Mouse (Mus musculus): ENCODE measurements around the gene Ercc2. TPM values are rescaled to one million over a fixed set of nuclear protein-coding genes. Genes with fewer than 3 reads are reported as not detected.

Ercc2 gene
- total and polyA plus RNA-seq, 3 experiments = 29.0 to 43.8 (median 33.5) TPM

DNA sequence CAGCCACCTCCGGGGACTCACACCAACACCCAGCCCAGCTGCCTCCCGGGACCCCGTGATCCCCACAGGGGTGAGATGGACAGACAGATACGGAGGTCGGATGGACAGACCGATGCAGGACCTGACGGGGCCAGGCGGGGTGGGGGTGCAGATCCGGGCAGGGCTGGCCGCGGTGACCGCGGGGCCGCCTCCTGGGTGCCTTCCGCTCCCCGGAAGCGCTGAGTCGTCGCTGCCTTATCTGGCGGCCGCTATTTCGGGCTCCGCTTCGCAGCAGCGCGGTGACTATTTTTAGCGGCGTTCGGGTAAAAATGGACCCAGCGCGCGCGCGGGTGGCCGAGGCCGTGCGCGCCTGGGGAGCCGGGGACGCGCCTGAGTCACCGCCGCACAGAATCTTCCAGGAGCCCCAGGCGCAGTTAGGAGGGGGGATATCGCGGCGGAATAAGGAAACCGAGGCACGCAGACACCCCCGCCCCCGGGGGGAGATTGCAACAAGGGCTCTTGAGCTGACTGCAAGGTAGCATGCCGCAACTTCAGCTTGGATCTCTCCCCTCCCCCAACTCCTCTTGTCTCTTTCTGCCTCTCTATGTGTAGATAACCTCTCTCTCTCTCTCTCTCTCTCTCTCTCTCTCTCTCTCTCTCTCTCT lies 49.0 kb upstream of the Ercc2 start (continued):
- TF ChIP-seq NRF1 (IDR thresholded peaks at IDR 0.05; ENCODE audit: low read depth, low read length) (peak; percentile 52), PAX5 (IDR thresholded peaks at IDR 0.05; ENCODE audit: low read length) (no peak), ZMIZ1 (IDR thresholded peaks at IDR 0.05; ENCODE audit: low read depth, low read length) (no peak), UBTF (IDR thresholded peaks at IDR 0.05; ENCODE audit: low read depth, low read length) (0 out of 2 replicates have a peak, but pooled peaks have one; percentile 24), MXI1 (IDR thresholded peaks at IDR 0.05; ENCODE audit: low read depth, low read length) (peak; percentile 47; the same call in 1 of the 2 replicates), SMC3 (IDR thresholded peaks at IDR 0.05; ENCODE audit: low read depth, low read length) (no peak), SIN3A (IDR thresholded peaks at IDR 0.05; ENCODE audit: low read length) (peak; percentile 64), NELFE (IDR thresholded peaks at IDR 0.05; ENCODE audit: low read depth, low read length) (no peak), CTCF (conservative IDR thresholded peaks at IDR 0.05 in 1 of 2, IDR thresholded peaks at IDR 0.05 in 1 of 2; ENCODE audit: low read depth in 2 of 2, low read length in 2 of 2) (no peak), KAT2A (IDR thresholded peaks at IDR 0.05; ENCODE audit: insufficient replicate concordance, low read length) (0 out of 2 replicates have a peak, but pooled peaks have one; percentile 43), POLR2A (IDR thresholded peaks at IDR 0.05; ENCODE audit: low read depth, low read length) (0 out of 2 replicates have a peak, but pooled peaks have one; percentile 21), HCFC1 (IDR thresholded peaks at IDR 0.05; ENCODE audit: low read depth, low read length) (peak; percentile 50; the same call in 1 of the 2 replicates), USF1 (IDR thresholded peaks at IDR 0.05; ENCODE audit: low read depth, low read length) (no peak), ELF1 (IDR thresholded peaks at IDR 0.05; ENCODE audit: low read depth, low read length) (peak; percentile 83), EP300 (IDR thresholded peaks at IDR 0.05; ENCODE audit: low read length) (peak; percentile 44; the same call in 1 of the 2 replicates), ZNF384 (IDR thresholded peaks at IDR 0.05; ENCODE audit: low read depth, low read length) (no peak), CHD2 (IDR thresholded peaks at IDR 0.05; ENCODE audit: low read length) (no peak), MAX (IDR thresholded peaks at IDR 0.05; ENCODE audit: low read length) (no peak; the same call in 1 of the 2 replicates)

DNA sequence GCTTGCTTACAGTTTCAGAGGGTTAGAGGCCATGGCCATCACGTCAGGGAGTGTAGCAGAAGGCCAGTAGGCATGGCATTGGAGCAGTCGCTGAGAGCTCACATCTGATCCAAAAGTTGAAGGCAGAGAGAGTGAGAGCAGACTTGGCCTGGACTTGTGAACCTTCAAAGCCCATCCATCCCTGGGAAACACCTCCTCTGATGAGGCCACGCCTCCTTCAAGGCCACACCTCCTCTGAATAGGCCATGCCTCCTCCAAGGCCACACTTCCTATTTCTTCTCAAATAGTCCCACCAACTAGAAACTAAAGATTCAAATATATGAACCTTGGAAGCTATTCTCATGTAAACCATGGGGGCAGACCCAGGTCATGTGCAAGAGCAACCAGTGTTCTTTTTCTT lies 46.2 kb upstream of the Ercc2 start:
- Histone ChIP-seq H3K27ac (ENCODE audit: insufficient read depth, low read depth) (no peak overlapping the region), H3K4me2 (ENCODE audit: insufficient read depth, low read depth, poor library complexity, severe bottlenecking) (no peak overlapping the region), H3K4me1 (ENCODE audit: control insufficient read depth in 1 of 2, insufficient read depth in 2 of 2) (peaks cover 17 to 36% of the 10 kb centered on the region in 2 experiments), H3K27me3 (replicated peaks) (peaks cover 14% of the 10 kb centered on the region), H3K36me3 (replicated peaks in 1 of 2; ENCODE audit: control insufficient read depth in 1 of 2, insufficient read depth in 1 of 2, low read length in 1 of 2) (peaks cover 0 to 3% of the 10 kb centered on the region in 2 experiments), H3K79me2 (replicated peaks; ENCODE audit: control insufficient read depth, extremely low read depth, insufficient read depth, poor library complexity, severe bottlenecking) (no peaks in the 10 kb centered on the region), H3K9me3 (replicated peaks; ENCODE audit: low read length) (no peaks in the 10 kb centered on the region), H3K9ac (ENCODE audit: insufficient read depth, low read depth) (no peak overlapping the region), H3K4me3 (replicated peaks in 1 of 3; ENCODE audit: low read depth in 2 of 3, low read length in 2 of 3, poor library complexity in 1 of 3) (no peak overlapping the region)
- TF ChIP-seq POLR2AphosphoS2 (IDR thresholded peaks at IDR 0.05; ENCODE audit: low read depth, low read length) (no peak), ELF1 (IDR thresholded peaks at IDR 0.05; ENCODE audit: low read depth, low read length) (peak; percentile 60)
- DNase-seq (ENCODE audit: extremely low read depth) = peak; percentile 81
- dilution Hi-C loops (cut with MboI; ENCODE audit: extremely low pct_ligation_motif_present, extremely low pct_unique_long_range_greater_than_20kb, low sequenced_read_pairs) (no loop called here), in situ Hi-C loops (cut with MboI; ENCODE audit: low pct_ligation_motif_present, low pct_unique_long_range_greater_than_20kb, low sequenced_read_pairs) (no loop called here)

- Histone ChIP-seq H3K79me2 (replicated peaks; ENCODE audit: control insufficient read depth, extremely low read depth, insufficient read depth, poor library complexity, severe bottlenecking) (no peaks in the 10 kb centered on the region), H3K4me2 (ENCODE audit: insufficient read depth, low read depth, poor library complexity, severe bottlenecking) (no peak overlapping the region), H3K9ac (ENCODE audit: insufficient read depth, low read depth) (no peak overlapping the region), H3K9me3 (replicated peaks; ENCODE audit: low read length) (no peaks in the 10 kb centered on the region), H3K4me1 (ENCODE audit: control insufficient read depth in 1 of 2, insufficient read depth in 2 of 2) (peaks cover 17 to 32% of the 10 kb centered on the region in 2 experiments), H3K4me3 (replicated peaks in 1 of 3; ENCODE audit: low read depth in 2 of 3, low read length in 2 of 3, poor library complexity in 1 of 3) (no peak overlapping the region), H3K27me3 (replicated peaks) (peaks cover 22% of the 10 kb centered on the region), H3K36me3 (replicated peaks in 1 of 2; ENCODE audit: control insufficient read depth in 1 of 2, insufficient read depth in 1 of 2, low read length in 1 of 2) (peaks cover 0 to 3% of the 10 kb centered on the region in 2 experiments), H3K27ac (ENCODE audit: insufficient read depth, low read depth) (no peak overlapping the region)
- TF ChIP-seq USF1 (IDR thresholded peaks at IDR 0.05; ENCODE audit: low read depth, low read length) (no peak), CHD1 (IDR thresholded peaks at IDR 0.05; ENCODE audit: low read depth, low read length) (no peak), ELF1 (IDR thresholded peaks at IDR 0.05; ENCODE audit: low read depth, low read length) (no peak), UBTF (IDR thresholded peaks at IDR 0.05; ENCODE audit: low read depth, low read length) (no peak), CTCF (conservative IDR thresholded peaks at IDR 0.05 in 1 of 2, IDR thresholded peaks at IDR 0.05 in 1 of 2; ENCODE audit: low read depth in 2 of 2, low read length in 2 of 2) (no peak)
- dilution Hi-C loops (cut with MboI; ENCODE audit: extremely low pct_ligation_motif_present, extremely low pct_unique_long_range_greater_than_20kb, low sequenced_read_pairs) = no loop called here
- in situ Hi-C loops (cut with MboI; ENCODE audit: low pct_ligation_motif_present, low pct_unique_long_range_greater_than_20kb, low sequenced_read_pairs) = no loop called here
- no peak for DNase-seq (ENCODE audit: extremely low read depth)
These were observed 44.7 kb upstream of the Ercc2 start for GRCm38 (mm10) chr7:19337122-19337521.
